Mouse (Mus musculus): Measurements from ENCODE around the gene Ptrhd1. TPM values are rescaled to one million over a fixed set of nuclear protein-coding genes. Genes with fewer than 3 reads are reported as not detected.

The Ptrhd1 gene
- polyA plus RNA-seq (2021; fragmentation: Nextera tagmentation): 8.8 and 11.4 TPM in 2 replicates
- long read RNA-seq, experiment 1, transcript Ptrhd1-201 (2 exons, 3,840 nt): major isoform, 13 of 15 reads
- long read RNA-seq, experiment 1, partial matches to known transcripts: 0 of 15 reads
- long read RNA-seq, experiment 1, other reads (novel, unspliced or antisense): 2 of 15 reads
- long read RNA-seq, experiment 2, transcript Ptrhd1-201 (2 exons, 3,840 nt): major isoform, 29 of 32 reads
- long read RNA-seq, experiment 2, partial matches to known transcripts: 0 of 32 reads
- long read RNA-seq, experiment 2, other reads (novel, unspliced or antisense): 3 of 32 reads

DNA sequence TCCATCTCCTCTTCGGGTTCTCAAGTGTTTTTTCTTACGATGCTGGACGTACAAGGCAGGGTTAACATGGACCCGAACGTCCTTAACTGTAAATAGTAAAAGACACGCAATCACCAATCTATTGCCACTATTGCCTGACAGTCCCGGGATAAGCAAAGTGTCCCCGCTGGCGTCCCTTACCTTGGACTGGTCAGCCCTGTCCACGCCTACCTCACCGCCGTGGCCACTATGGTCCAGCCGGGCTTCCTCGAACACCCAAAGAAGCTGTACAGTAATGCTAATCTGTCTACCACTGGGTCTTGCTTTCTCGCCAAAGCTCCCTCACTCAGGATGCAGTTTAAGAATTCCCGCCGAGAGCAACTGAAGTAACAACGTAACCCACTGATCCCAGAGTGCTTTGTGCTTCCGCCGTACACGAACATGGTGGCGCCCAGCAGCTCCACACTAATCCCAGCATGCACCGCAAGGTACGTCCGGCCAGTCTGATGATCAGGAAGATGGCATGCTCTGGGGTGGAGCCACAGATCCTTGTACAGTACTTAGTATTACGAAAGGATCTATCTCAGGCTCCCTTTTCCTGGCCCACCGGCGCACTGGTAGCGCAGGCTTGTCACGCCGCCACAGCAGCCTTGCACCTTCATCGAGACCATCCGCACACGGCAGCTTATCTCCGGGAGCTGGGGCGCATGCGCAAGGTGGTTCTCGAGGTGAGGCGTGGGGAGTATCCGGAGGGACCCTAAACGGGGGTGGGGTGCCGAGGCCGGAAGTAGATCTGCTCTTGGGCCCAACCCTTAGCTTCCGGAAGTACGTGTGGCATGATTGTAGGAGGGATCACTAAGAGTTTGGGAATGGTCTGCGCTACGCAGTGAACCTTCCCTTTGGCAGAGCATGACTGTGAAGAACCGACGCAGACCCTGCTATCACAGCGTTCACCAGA lies at the start of gene Ptrhd1, which contains the start of gene Cenpo:
Gene Ptrhd1 (plus strand): TSS at position 456 of the 937 bp plus-strand sequence.
Gene Cenpo (minus strand): TSS at position 723 of the 937 bp plus-strand sequence.

Other genes with a start within 250 kb of the Ptrhd1 start
- 29.4 and 35.3 TPM in 2 replicates for gene Efr3b, start 195.1 kb upstream of the Ptrhd1 start, polyA plus RNA-seq (2021; fragmentation: Nextera tagmentation)
- gene Dnajc27, start 151.4 kb upstream of the Ptrhd1 start, polyA plus RNA-seq (2021; fragmentation: Nextera tagmentation): 38.7 and 46.2 TPM in 2 replicates
- gene Adcy3, start 100.9 kb upstream of the Ptrhd1 start, polyA plus RNA-seq (2021; fragmentation: Nextera tagmentation): 14.3 and 20.9 TPM in 2 replicates
- 0.88 and 1.5 TPM in 2 replicates for gene Cenpo, start 267 bp downstream of the Ptrhd1 start, polyA plus RNA-seq (2021; fragmentation: Nextera tagmentation)
- gene Ncoa1, start 243.2 kb downstream of the Ptrhd1 start, polyA plus RNA-seq (2021; fragmentation: Nextera tagmentation): 22.5 and 33.2 TPM in 2 replicates